Mouse (Mus musculus) stomach, embryonic 14.5 days (tissue): ENCODE data around the gene Egfem1. TPM values are rescaled to one million over a fixed set of nuclear protein-coding genes. Genes with fewer than 3 reads are reported as not detected.

Experiments used
- ATAC-seq: fragments of 200-750 bp; cut with Nextera tagmentation; 2 replicates; pipeline ENCODE4 v1.8.0; 2017; ENCODE audit warnings: low read depth, moderate TSS enrichment; ENCODE audit not compliant: insufficient number of reproducible peaks, insufficient read depth, low FRiP score
- H3K27ac ChIP-seq: fragments of 300-500 bp; sonication (generic); 2 replicates; pipeline ENCODE4 v1.5.1; 2014; ENCODE audit warnings: mild to moderate bottlenecking, low read length, moderate library complexity, mixed read lengths
- H3K27me3 ChIP-seq: fragments of 300-500 bp; sonication (generic); 2 replicates; pipeline ENCODE4 v1.6.1; 2014; ENCODE audit warnings: low read length, control low read depth, mixed read lengths; ENCODE audit not compliant: control insufficient read depth, insufficient read depth
- H3K36me3 ChIP-seq: fragments of 300-500 bp; sonication (generic); 2 replicates; pipeline ENCODE4 v1.6.1; 2014; ENCODE audit warnings: mild to moderate bottlenecking, control low read depth, low read length, moderate library complexity, mixed read lengths; ENCODE audit not compliant: control insufficient read depth, insufficient read depth
- H3K4me1 ChIP-seq: fragments of 300-500 bp; sonication (generic); 2 replicates; pipeline ENCODE4 v1.6.1; 2014; ENCODE audit warnings: low read length, control low read depth, mixed read lengths; ENCODE audit not compliant: control insufficient read depth, insufficient read depth
- H3K4me2 ChIP-seq: fragments of 300-500 bp; sonication (generic); replicated peaks from 2 replicates; pipeline ENCODE4 v1.6.1; 2014; ENCODE audit warnings: low read depth, low read length, control low read depth
- H3K4me3 ChIP-seq: fragments of 300-500 bp; sonication (generic); 2 replicates; pipeline ENCODE4 v1.5.1; 2014; ENCODE audit warnings: low read depth, low read length, control low read depth
- H3K9ac ChIP-seq: fragments of 300-500 bp; sonication (generic); replicated peaks from 2 replicates; pipeline ENCODE4 v1.6.1; 2014; ENCODE audit warnings: low read depth, mild to moderate bottlenecking, control low read depth, low read length, moderate library complexity, mixed read lengths
- H3K9me3 ChIP-seq: fragments of 300-500 bp; sonication (generic); 2 replicates; pipeline ENCODE4 v1.6.1; 2016; ENCODE audit warnings: low read depth, low read length, control low read depth; ENCODE audit not compliant: control insufficient read depth
- WGBS: fragments of 180-500 bp; shearing (Covaris S2); extraction: QIAGEN DNeasy Blood & Tissue Kit; methylation state at CpG from one replicate; pipeline ENCODE4 v1.1.7; 2014; 5-methylcytosine and 5-hydroxymethylcytosine counted together
- polyA plus RNA-seq: library from polyadenylated mRNA; unstranded; fragments of >200 nt; fragmentation: Nextera tagmentation; extraction: Ambion mirVana; gene quantifications from 2 replicates; pipeline ENCODE4 v1.2.1, GENCODE M21; 2014

Egfem1 gene
- polyA plus RNA-seq, 1 experiment from 2014 or later: 0.41 TPM

DNA sequence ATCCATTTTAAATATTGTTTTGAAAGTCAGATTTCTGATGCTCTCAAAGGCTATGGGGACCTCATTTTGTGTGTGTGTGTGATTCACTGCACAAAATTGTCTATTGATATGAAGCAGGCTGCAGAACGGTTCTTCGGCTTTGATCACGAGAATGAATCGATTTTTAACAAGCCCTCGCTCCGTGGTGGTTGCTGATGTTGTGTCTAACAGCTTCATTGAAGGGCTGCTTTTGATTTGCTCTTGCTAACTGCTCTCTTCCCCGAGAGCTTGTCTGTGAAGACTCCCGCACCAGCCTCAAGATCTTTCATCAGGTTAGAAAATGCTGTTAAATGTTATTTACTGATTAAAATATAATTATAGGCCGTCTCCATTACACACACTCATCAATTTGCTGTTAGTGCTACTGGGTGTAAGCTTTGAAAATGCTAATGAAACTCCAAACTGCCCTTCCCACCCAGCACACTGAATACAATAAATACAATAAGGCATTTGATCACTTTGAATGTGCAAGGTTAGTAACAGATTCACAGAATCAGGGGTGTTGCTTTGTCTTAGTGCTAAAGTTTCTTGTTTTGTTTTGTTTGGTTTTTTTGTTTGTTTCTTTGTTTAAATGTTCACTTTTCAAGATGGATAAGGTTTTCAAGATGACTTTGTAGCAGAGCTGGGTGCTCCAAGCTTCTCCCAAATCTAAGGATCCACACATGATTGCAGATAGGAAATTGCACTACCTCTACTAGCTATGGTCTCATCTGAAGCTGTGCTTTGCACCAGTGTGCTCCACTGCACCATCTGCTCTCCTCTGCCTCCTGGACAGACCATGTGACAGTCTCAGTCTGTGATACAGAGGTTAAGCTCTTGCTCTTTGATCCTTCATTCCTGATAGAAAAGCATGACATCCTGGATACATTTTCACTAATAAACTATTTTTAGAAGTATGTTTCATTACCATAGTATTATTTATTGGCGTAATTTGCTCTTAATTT, 350.6 kb downstream of the Egfem1 start:
- Histone ChIP-seq H3K4me1 (no peaks in the 10 kb centered on the region), H3K27ac (no peak overlapping the region), H3K9ac (no peak overlapping the region), H3K4me3 (no peak overlapping the region), H3K27me3 (no peaks in the 10 kb centered on the region), H3K36me3 (no peaks in the 10 kb centered on the region), H3K9me3 (no peaks in the 10 kb centered on the region), H3K4me2 (no peak overlapping the region)
- WGBS: 75% methylated on average over 10 of the region's 10 CpGs
- no peak for ATAC-seq

DNA sequence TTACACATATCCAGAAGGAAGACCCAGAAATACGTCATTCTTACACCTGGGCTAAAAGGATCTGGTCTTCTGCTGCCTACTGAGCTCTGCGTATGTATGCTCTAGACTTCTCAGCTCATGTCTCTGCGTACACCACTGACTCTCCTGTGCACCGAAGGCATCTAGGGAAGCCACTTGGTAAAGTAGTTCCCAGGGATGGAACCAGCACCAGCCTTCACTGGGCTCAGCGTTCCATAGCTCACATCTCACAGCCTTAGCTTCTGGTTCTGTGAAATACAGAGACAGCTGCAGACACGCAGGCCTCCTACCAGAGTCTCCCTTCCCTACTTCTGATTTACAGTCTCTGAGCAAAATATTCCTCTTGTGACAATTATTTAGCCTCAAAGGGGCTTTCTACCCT, 361.2 kb downstream of the Egfem1 start:
- Histone ChIP-seq H3K4me1 (no peaks in the 10 kb centered on the region), H3K9ac (no peak overlapping the region), H3K9me3 (no peaks in the 10 kb centered on the region), H3K4me3 (no peak overlapping the region), H3K27ac (no peak overlapping the region), H3K4me2 (no peak overlapping the region), H3K36me3 (no peaks in the 10 kb centered on the region), H3K27me3 (no peaks in the 10 kb centered on the region)
- no peak for ATAC-seq
- WGBS: 90% methylated on average over 6 of the region's 6 CpGs

GRCm38 (mm10) chr3:29444661-29445060, 362.8 kb downstream of the Egfem1 start:
- no peak overlapping the region for H3K4me3 ChIP-seq
- no peak overlapping the region for H3K9ac ChIP-seq
- no peak for ATAC-seq
- no peaks in the 10 kb centered on the region for H3K27me3 ChIP-seq
- no peak overlapping the region for H3K27ac ChIP-seq
- H3K9me3 ChIP-seq: no peaks in the 10 kb centered on the region
- no peaks in the 10 kb centered on the region for H3K36me3 ChIP-seq
- 55% methylated on average over 5 of the region's 5 CpGs for whole genome bisulfite sequencing
- H3K4me1 ChIP-seq: no peaks in the 10 kb centered on the region
- H3K4me2 ChIP-seq: no peak overlapping the region

- Histone ChIP-seq H3K9ac (no peak overlapping the region), H3K4me3 (no peak overlapping the region), H3K27ac (no peak overlapping the region), H3K36me3 (no peaks in the 10 kb centered on the region), H3K27me3 (no peaks in the 10 kb centered on the region), H3K9me3 (no peaks in the 10 kb centered on the region), H3K4me1 (no peaks in the 10 kb centered on the region), H3K4me2 (no peak overlapping the region)
- no peak for ATAC-seq
- 64% methylated on average over 3 of the region's 3 CpGs for WGBS
Observed at GRCm38 (mm10) chr3:29446081-29446480, 364.3 kb downstream of the Egfem1 start.

DNA sequence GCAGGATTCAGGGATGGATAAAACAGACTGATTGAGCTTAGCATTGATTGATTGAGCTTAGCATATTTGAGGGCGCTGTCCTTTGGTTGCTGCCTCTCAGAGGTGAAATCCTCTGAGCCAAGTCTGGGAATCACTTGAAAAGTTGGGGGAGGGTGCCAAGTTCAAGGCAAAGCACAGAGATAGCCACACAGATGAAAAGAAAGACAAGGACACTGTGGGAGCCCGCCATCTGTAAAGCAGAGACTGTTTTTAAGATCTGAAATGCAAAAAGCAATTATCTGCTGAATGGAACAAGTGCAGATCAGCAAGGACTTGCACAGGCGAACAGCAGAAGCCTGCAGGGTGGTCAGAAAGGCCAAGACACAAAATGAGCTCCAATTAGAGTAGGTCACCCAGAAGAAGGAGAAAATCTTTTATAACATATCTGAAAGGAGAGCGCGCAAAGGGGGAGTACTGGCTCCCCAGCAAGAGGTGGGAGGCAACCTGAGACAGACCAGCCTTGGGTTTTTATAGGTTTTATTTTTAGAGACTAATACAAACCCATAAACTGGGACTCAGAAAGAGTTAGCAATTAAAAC, 367.1 kb downstream of the Egfem1 start:
- Histone ChIP-seq H3K4me2 (no peak overlapping the region), H3K9ac (no peak overlapping the region), H3K36me3 (no peaks in the 10 kb centered on the region), H3K4me1 (no peaks in the 10 kb centered on the region), H3K4me3 (no peak overlapping the region), H3K27me3 (no peaks in the 10 kb centered on the region), H3K27ac (no peak overlapping the region), H3K9me3 (no peaks in the 10 kb centered on the region)
- no peak for ATAC-seq
- 73% methylated on average over 5 of the region's 5 CpGs for WGBS

GRCm38 (mm10) chr3:29498211-29498610, 416.4 kb downstream of the Egfem1 start:
- H3K4me2 ChIP-seq: no peak overlapping the region
- WGBS: 86% methylated on average over 2 of the region's 2 CpGs

DNA sequence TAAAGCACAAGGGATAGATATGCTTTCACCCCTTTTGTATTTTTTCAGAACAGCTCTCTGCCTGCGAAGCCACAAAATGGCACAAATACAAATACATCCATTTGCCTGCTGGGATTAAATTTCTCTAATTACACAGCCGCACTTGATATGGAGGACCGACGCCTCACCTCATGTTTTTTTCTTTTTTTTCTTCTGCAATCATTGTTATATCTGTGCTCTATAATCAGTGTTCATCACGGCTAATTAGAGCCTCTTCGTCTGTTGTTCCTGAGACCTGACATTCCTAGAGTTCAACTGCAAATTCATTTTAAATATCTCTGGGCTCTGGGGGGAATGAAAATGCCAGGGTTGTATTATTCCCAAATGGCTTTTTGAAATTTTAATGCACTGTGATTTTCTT, 417.4 kb downstream of the Egfem1 start:
- Histone ChIP-seq H3K27me3 (no peaks in the 10 kb centered on the region), H3K36me3 (no peaks in the 10 kb centered on the region), H3K4me3 (no peak overlapping the region), H3K9me3 (no peaks in the 10 kb centered on the region), H3K4me2 (no peak overlapping the region), H3K27ac (no peak overlapping the region), H3K9ac (no peak overlapping the region), H3K4me1 (no peaks in the 10 kb centered on the region)
- ATAC-seq: no peak
- WGBS: 78% methylated on average over 6 of the region's 6 CpGs

More at GRCm38 (mm10) chr3:29498211-29498610, 416.4 kb downstream of the Egfem1 start:
- Histone ChIP-seq H3K36me3 (no peaks in the 10 kb centered on the region), H3K4me1 (no peaks in the 10 kb centered on the region), H3K27ac (no peak overlapping the region), H3K27me3 (no peaks in the 10 kb centered on the region), H3K9ac (no peak overlapping the region), H3K4me3 (no peak overlapping the region), H3K9me3 (no peaks in the 10 kb centered on the region)
- no peak for ATAC-seq

DNA sequence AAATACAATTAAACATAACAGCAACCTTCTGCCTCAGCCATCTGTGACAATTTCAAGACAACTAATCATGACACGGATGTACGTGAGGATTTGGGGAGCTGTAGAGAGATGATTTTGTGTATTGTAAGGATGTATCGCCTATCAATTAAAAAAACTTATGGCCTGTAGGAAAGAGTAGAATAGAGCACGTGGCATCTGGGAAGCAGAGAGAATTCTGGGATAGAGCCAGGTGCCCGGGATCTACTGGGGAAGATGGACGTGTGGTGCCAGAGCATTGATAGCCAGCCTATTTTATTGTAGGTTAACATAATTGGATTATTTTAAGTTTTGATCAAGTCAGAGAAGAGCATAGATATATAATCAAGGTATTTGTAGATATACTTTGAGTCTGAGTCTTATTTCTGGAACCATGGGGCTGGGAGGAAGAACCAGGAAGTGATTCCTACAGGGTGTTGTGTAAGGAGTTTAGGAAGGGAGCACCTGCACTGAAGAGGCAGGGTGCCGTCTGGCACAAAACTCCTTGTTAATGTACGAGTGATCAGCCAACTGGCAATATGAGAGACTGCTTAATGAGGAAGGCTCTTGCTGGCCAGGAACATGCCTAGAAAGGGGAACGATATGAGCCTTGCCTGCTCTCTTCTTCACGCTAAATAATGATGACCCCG, 443.6 kb downstream of the Egfem1 start:
- Histone ChIP-seq H3K4me2 (no peak overlapping the region), H3K9ac (no peak overlapping the region), H3K36me3 (no peaks in the 10 kb centered on the region), H3K9me3 (no peaks in the 10 kb centered on the region), H3K4me3 (no peak overlapping the region), H3K27me3 (no peaks in the 10 kb centered on the region), H3K4me1 (no peaks in the 10 kb centered on the region), H3K27ac (no peak overlapping the region)
- WGBS: 86% methylated on average over 11 of the region's 11 CpGs
- ATAC-seq: no peak
